Mouse (Mus musculus): ENCODE measurements at regions not wholly inside any gene's neighbourhood (a gene's known extent, or its start where the extent isn't known, plus 50 kb on each side); places are given as distances from the start of the nearest gene placed in this dataset.
A peak's percentile ranks its signal among the peaks of the same experiment; 100 is the strongest.

DNA sequence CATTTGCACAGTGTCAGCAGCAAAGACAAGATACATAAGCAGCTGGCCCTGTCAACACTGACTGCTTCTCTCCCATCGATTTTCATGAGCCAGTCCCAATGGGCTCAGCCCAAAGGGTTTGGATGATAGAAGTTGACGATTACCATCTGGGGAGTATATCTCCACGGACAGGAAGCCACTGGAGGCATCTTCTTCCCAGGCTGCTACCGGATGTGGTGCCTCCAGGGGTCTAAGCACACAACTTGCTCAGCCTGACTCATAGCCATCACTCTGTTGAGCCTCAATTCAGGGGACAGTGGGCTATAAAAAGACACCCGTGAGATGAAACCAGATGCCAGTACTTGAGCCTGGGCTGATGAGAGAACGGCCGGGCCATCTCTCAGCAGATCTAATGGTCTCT is 71.1 kb upstream of the Hif1a start:
- peaks cover 3% of the 10 kb centered on the region; the same call in 1 of the 2 replicates for H3K4me1 ChIP-seq (ENCODE audit: control insufficient read depth, insufficient read depth, low read length)
- 84% methylated on average over 7 of the region's 7 CpGs for WGBS
- H3K36me3 ChIP-seq (ENCODE audit: control insufficient read depth, insufficient read depth, low read length), result no peaks in the 10 kb centered on the region
- H3K4me2 ChIP-seq (ENCODE audit: low read length), result no peak overlapping the region
- no peak overlapping the region for H3K27ac ChIP-seq (ENCODE audit: low read depth, low read length)
- DNase-seq (ENCODE audit: low spot score) (no peak), ATAC-seq (no peak)
- H3K9me3 ChIP-seq (replicated peaks; ENCODE audit: control insufficient read depth, low read length), result no peaks in the 10 kb centered on the region
- H3K9ac ChIP-seq (ENCODE audit: low read length), result no peak overlapping the region
- H3K27me3 ChIP-seq (replicated peaks; ENCODE audit: control insufficient read depth, insufficient read depth, low read length), result no peaks in the 10 kb centered on the region
- no peak overlapping the region for H3K4me3 ChIP-seq (ENCODE audit: low read depth, low read length)

DNA sequence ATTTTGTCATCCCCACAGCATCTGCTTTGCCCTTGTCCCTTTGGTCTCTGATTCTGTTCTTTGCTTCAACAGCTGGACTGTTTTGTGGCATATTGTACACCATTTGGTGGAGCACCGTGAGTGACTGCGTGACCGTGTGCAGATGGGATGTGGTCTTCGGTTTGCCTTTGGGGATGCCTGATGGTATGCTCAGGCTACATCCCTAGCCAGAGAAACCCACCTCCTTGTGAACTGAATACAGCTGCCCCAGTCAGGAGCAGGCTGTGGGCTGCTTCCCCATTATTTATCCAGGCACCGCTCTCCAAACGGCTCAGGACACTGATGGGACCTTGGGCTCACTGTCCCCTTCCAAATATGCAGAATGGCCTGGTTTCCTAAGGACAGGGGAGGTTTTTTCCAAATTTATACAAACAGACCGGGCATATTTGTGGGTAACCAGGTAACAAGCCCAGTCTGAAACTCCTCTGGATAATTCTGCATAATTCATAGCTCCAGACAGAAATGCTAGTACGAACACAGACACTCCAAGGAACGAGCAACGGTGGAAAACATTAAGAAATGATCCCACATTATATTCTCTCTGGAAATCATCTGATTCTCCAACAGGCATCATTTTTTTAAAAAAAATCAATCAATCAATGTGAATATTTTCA is 70.5 kb upstream of the Hif1a start:
- Histone ChIP-seq H3K27ac (ENCODE audit: low read depth, low read length) (no peak overlapping the region), H3K4me2 (ENCODE audit: low read length) (no peak overlapping the region), H3K27me3 (replicated peaks; ENCODE audit: control insufficient read depth, insufficient read depth, low read length) (no peaks in the 10 kb centered on the region), H3K9me3 (replicated peaks; ENCODE audit: control insufficient read depth, low read length) (no peaks in the 10 kb centered on the region), H3K4me1 (ENCODE audit: control insufficient read depth, insufficient read depth, low read length) (peaks cover 3% of the 10 kb centered on the region; the same call in 1 of the 2 replicates), H3K4me3 (ENCODE audit: low read depth, low read length) (no peak overlapping the region), H3K9ac (ENCODE audit: low read length) (no peak overlapping the region), H3K36me3 (ENCODE audit: control insufficient read depth, insufficient read depth, low read length) (no peaks in the 10 kb centered on the region)
- WGBS, result 78% methylated on average over 10 of the region's 10 CpGs
- DNase-seq (ENCODE audit: low spot score) (no peak), ATAC-seq (no peak)

DNA sequence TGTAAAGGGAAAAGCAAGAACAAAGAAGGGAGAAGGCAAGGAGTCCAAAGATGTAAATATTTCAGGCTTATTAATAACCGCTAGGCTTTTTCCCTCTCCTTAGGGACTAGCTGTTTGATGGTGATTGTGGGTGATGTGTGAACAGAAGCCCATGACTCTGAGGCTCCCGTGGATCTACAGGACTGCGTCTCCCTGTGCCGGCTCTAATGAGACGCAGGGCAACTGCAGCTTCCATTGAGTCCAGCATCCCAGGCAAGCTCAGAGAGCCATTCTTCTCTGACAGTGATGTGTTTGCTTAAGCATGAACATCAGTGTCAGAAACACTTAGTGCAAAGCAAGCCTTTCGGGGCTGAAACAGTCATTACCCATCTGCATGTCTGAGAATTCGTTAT is 70.0 kb upstream of the Hif1a start:
- H3K4me3 ChIP-seq (ENCODE audit: low read depth, low read length), result no peak overlapping the region
- H3K9me3 ChIP-seq (replicated peaks; ENCODE audit: control insufficient read depth, low read length), result no peaks in the 10 kb centered on the region
- no peak overlapping the region for H3K4me2 ChIP-seq (ENCODE audit: low read length)
- ATAC-seq, result peak; percentile 48; the same call in 1 of the 2 replicates
- H3K27ac ChIP-seq (ENCODE audit: low read depth, low read length), result no peak overlapping the region
- H3K36me3 ChIP-seq (ENCODE audit: control insufficient read depth, insufficient read depth, low read length), result no peaks in the 10 kb centered on the region
- peaks cover 3% of the 10 kb centered on the region; the same call in 1 of the 2 replicates for H3K4me1 ChIP-seq (ENCODE audit: control insufficient read depth, insufficient read depth, low read length)
- DNase-seq (ENCODE audit: low spot score), result peak; percentile 51
- WGBS, result 22% methylated on average over 7 of the region's 7 CpGs
- no peaks in the 10 kb centered on the region for H3K27me3 ChIP-seq (replicated peaks; ENCODE audit: control insufficient read depth, insufficient read depth, low read length)
- no peak overlapping the region for H3K9ac ChIP-seq (ENCODE audit: low read length)

- H3K4me2 ChIP-seq (ENCODE audit: low read length), result no peak overlapping the region
- peaks cover 3% of the 10 kb centered on the region; the same call in 1 of the 2 replicates for H3K4me1 ChIP-seq (ENCODE audit: control insufficient read depth, insufficient read depth, low read length)
- H3K4me3 ChIP-seq (ENCODE audit: low read depth, low read length), result no peak overlapping the region
- DNase-seq (ENCODE audit: low spot score) (no peak), ATAC-seq (no peak)
- H3K36me3 ChIP-seq (ENCODE audit: control insufficient read depth, insufficient read depth, low read length), result no peaks in the 10 kb centered on the region
- H3K9ac ChIP-seq (ENCODE audit: low read length), result no peak overlapping the region
- no peaks in the 10 kb centered on the region for H3K9me3 ChIP-seq (replicated peaks; ENCODE audit: control insufficient read depth, low read length)
- no peak overlapping the region for H3K27ac ChIP-seq (ENCODE audit: low read depth, low read length)
- no peaks in the 10 kb centered on the region for H3K27me3 ChIP-seq (replicated peaks; ENCODE audit: control insufficient read depth, insufficient read depth, low read length)
- 77% methylated on average over 10 of the region's 10 CpGs for WGBS
Observed at GRCm38 (mm10) chr12:73831637-73832385, 69.4 kb upstream of the Hif1a start.

DNA sequence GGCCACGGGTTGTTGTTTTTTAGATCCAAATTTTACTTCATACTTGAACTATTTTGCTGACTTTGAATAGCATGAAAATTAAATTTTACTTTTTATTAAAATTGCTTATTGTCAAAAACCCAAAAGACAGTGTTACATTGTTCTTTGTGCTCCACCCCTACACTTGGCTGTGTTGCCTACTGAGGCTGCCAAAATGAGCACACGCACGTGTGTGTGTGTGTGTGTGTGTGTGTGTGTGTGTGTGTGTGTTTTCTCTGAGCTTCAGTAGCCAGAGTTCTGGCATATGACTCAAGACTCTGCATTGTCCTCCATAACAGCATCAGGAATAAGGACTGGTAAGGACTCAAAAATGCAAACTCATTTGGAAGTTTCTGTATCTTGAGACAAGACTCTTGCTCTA is 68.4 kb upstream of the Hif1a start:
- WGBS, result 79% methylated on average over 3 of the region's 3 CpGs

GRCm38 (mm10) chr12:73836132-73836531 is 65.0 kb upstream of the Hif1a start:
- H3K4me3 ChIP-seq (ENCODE audit: low read depth, low read length), result no peak overlapping the region
- peaks cover 2% of the 10 kb centered on the region; the same call in 1 of the 2 replicates for H3K4me1 ChIP-seq (ENCODE audit: control insufficient read depth, insufficient read depth, low read length)
- no peak overlapping the region for H3K9ac ChIP-seq (ENCODE audit: low read length)
- no peak overlapping the region for H3K27ac ChIP-seq (ENCODE audit: low read depth, low read length)
- DNase-seq (ENCODE audit: low spot score) (no peak), ATAC-seq (no peak)
- H3K27me3 ChIP-seq (replicated peaks; ENCODE audit: control insufficient read depth, insufficient read depth, low read length), result no peaks in the 10 kb centered on the region
- no peaks in the 10 kb centered on the region for H3K36me3 ChIP-seq (ENCODE audit: control insufficient read depth, insufficient read depth, low read length)
- no peaks in the 10 kb centered on the region for H3K9me3 ChIP-seq (replicated peaks; ENCODE audit: control insufficient read depth, low read length)
- no peak overlapping the region for H3K4me2 ChIP-seq (ENCODE audit: low read length)

More for the DNA sequence above, 68.4 kb upstream of the Hif1a start:
- ATAC-seq, result no peak
- H3K4me2 ChIP-seq (ENCODE audit: low read length), result no peak overlapping the region
- H3K27ac ChIP-seq (ENCODE audit: low read depth, low read length), result no peak overlapping the region
- no peak overlapping the region for H3K9ac ChIP-seq (ENCODE audit: low read length)
- H3K36me3 ChIP-seq (ENCODE audit: control insufficient read depth, insufficient read depth, low read length), result no peaks in the 10 kb centered on the region
- H3K4me1 ChIP-seq (ENCODE audit: control insufficient read depth, insufficient read depth, low read length), result peaks cover 3% of the 10 kb centered on the region; the same call in 1 of the 2 replicates
- H3K4me3 ChIP-seq (ENCODE audit: low read depth, low read length), result no peak overlapping the region
- no peaks in the 10 kb centered on the region for H3K9me3 ChIP-seq (replicated peaks; ENCODE audit: control insufficient read depth, low read length)
- no peak for DNase-seq (ENCODE audit: low spot score)
- no peaks in the 10 kb centered on the region for H3K27me3 ChIP-seq (replicated peaks; ENCODE audit: control insufficient read depth, insufficient read depth, low read length)

GRCm38 (mm10) chr12:73837036-73837435 is 64.1 kb upstream of the Hif1a start:
- Histone ChIP-seq H3K9ac (ENCODE audit: low read length) (no peak overlapping the region), H3K9me3 (replicated peaks; ENCODE audit: control insufficient read depth, low read length) (no peaks in the 10 kb centered on the region), H3K36me3 (ENCODE audit: control insufficient read depth, insufficient read depth, low read length) (no peaks in the 10 kb centered on the region), H3K4me3 (ENCODE audit: low read depth, low read length) (no peak overlapping the region), H3K4me1 (ENCODE audit: control insufficient read depth, insufficient read depth, low read length) (no peaks in the 10 kb centered on the region), H3K27me3 (replicated peaks; ENCODE audit: control insufficient read depth, insufficient read depth, low read length) (no peaks in the 10 kb centered on the region), H3K27ac (ENCODE audit: low read depth, low read length) (no peak overlapping the region), H3K4me2 (ENCODE audit: low read length) (no peak overlapping the region)
- DNase-seq (ENCODE audit: low spot score) (no peak), ATAC-seq (no peak)
- 92% methylated on average over 1 of the region's 1 CpGs for WGBS

- H3K9ac ChIP-seq (ENCODE audit: low read length), result no peak overlapping the region
- no peak overlapping the region for H3K4me3 ChIP-seq (ENCODE audit: low read depth, low read length)
- H3K4me1 ChIP-seq (ENCODE audit: control insufficient read depth, insufficient read depth, low read length), result no peaks in the 10 kb centered on the region
- no peaks in the 10 kb centered on the region for H3K27me3 ChIP-seq (replicated peaks; ENCODE audit: control insufficient read depth, insufficient read depth, low read length)
- WGBS, result 98% methylated on average over 2 of the region's 2 CpGs
- H3K9me3 ChIP-seq (replicated peaks; ENCODE audit: control insufficient read depth, low read length), result no peaks in the 10 kb centered on the region
- ATAC-seq (no peak), DNase-seq (ENCODE audit: low spot score) (no peak)
- no peak overlapping the region for H3K4me2 ChIP-seq (ENCODE audit: low read length)
- no peak overlapping the region for H3K27ac ChIP-seq (ENCODE audit: low read depth, low read length)
- H3K36me3 ChIP-seq (ENCODE audit: control insufficient read depth, insufficient read depth, low read length), result no peaks in the 10 kb centered on the region
Observed at GRCm38 (mm10) chr12:73837921-73838320, 63.3 kb upstream of the Hif1a start.

DNA sequence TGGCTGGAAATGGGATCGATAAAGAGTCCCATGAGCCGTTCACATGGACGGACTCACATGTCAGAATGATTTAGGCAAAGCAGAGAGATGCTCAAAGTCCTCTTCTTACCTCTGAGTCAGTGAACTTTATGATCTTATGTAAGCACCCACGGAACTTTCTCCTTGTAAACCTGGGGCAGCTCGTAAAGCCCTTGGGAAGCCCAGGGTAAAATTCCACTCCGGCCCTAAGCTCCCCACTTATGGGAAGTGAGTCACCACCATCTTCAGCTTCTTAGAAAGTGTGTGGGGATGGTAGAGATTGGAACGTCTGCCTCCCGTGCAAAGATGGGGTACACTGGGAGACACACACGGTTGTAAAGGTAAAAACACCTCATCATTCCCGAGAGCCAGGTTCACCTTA is 62.8 kb upstream of the Hif1a start:
- Histone ChIP-seq H3K4me2 (ENCODE audit: low read length) (no peak overlapping the region), H3K27me3 (replicated peaks; ENCODE audit: control insufficient read depth, insufficient read depth, low read length) (no peaks in the 10 kb centered on the region), H3K4me1 (ENCODE audit: control insufficient read depth, insufficient read depth, low read length) (no peaks in the 10 kb centered on the region), H3K9ac (ENCODE audit: low read length) (no peak overlapping the region), H3K36me3 (ENCODE audit: control insufficient read depth, insufficient read depth, low read length) (no peaks in the 10 kb centered on the region), H3K27ac (ENCODE audit: low read depth, low read length) (no peak overlapping the region), H3K4me3 (ENCODE audit: low read depth, low read length) (no peak overlapping the region), H3K9me3 (replicated peaks; ENCODE audit: control insufficient read depth, low read length) (no peaks in the 10 kb centered on the region)
- ATAC-seq (no peak), DNase-seq (ENCODE audit: low spot score) (no peak)
- WGBS, result 96% methylated on average over 10 of the region's 10 CpGs

Measured in forebrain, embryonic 14.5 days (tissue).